Mouse (Mus musculus) neural tube, embryonic 11.5 days (tissue): Measurements from ENCODE around the gene 2210011C24Rik. TPM values are rescaled to one million over a fixed set of nuclear protein-coding genes. Genes with fewer than 3 reads are reported as not detected.

ENCODE experiments used
- ATAC-seq: fragments of 200-750 bp; cut with Nextera tagmentation; 2 replicates; pipeline ENCODE4 v1.8.0; 2017; ENCODE audit warnings: moderate number of reproducible peaks, mild to moderate bottlenecking, moderate TSS enrichment, moderate library complexity; ENCODE audit not compliant: insufficient read depth, low FRiP score, low TSS enrichment
- DNase-seq: peaks from one replicate; pipeline ENCODE4 v3.0.0-alpha.2; 2015; ENCODE audit warnings: low spot score
- H3K27ac ChIP-seq: fragments of 300-500 bp; sonication (generic); 2 replicates; pipeline ENCODE4 v1.5.1; 2014; ENCODE audit warnings: low read depth, mild to moderate bottlenecking, low read length
- H3K27me3 ChIP-seq: fragments of 300-500 bp; sonication (generic); 2 replicates; pipeline ENCODE4 v1.6.1; 2014; ENCODE audit warnings: mild to moderate bottlenecking, low read length, mixed read lengths; ENCODE audit not compliant: control insufficient read depth, insufficient read depth
- H3K36me3 ChIP-seq: fragments of 300-500 bp; sonication (generic); 2 replicates; pipeline ENCODE4 v1.6.1; 2014; ENCODE audit warnings: mild to moderate bottlenecking, low read length, moderate library complexity, mixed read lengths; ENCODE audit not compliant: control insufficient read depth, insufficient read depth
- H3K4me1 ChIP-seq: fragments of 300-500 bp; sonication (generic); 2 replicates; pipeline ENCODE4 v1.6.1; 2014; ENCODE audit warnings: low read length, mixed read lengths; ENCODE audit not compliant: control insufficient read depth, insufficient read depth
- H3K4me2 ChIP-seq: fragments of 300-500 bp; sonication (generic); 2 replicates; pipeline ENCODE4 v1.6.1; 2014; ENCODE audit warnings: low read depth, mild to moderate bottlenecking, moderate library complexity
- H3K4me3 ChIP-seq: fragments of 300-500 bp; sonication (generic); 2 replicates; pipeline ENCODE4 v1.5.1; 2014; ENCODE audit warnings: low read depth, low read length
- H3K9ac ChIP-seq: fragments of 300-500 bp; sonication (generic); 2 replicates; pipeline ENCODE4 v1.6.1; 2014; ENCODE audit warnings: mild to moderate bottlenecking, low read length
- H3K9me3 ChIP-seq: fragments of 300-500 bp; sonication (generic); 2 replicates; pipeline ENCODE4 v1.6.1; 2016; ENCODE audit warnings: low read length; ENCODE audit not compliant: control insufficient read depth
- WGBS: fragments of 180-500 bp; shearing (Covaris S2); extraction: QIAGEN DNeasy Blood & Tissue Kit; methylation state at CpG from one replicate; pipeline ENCODE4 v1.1.7; 2014; 5-methylcytosine and 5-hydroxymethylcytosine counted together
- polyA plus RNA-seq: library from polyadenylated mRNA; unstranded; fragments of >200 nt; fragmentation: Nextera tagmentation; extraction: Ambion mirVana; gene quantifications from 2 replicates; pipeline ENCODE4 v1.2.1, GENCODE M21; 2014

The 2210011C24Rik gene
- polyA plus RNA-seq, 1 experiment from 2014 or later: not detected

DNA sequence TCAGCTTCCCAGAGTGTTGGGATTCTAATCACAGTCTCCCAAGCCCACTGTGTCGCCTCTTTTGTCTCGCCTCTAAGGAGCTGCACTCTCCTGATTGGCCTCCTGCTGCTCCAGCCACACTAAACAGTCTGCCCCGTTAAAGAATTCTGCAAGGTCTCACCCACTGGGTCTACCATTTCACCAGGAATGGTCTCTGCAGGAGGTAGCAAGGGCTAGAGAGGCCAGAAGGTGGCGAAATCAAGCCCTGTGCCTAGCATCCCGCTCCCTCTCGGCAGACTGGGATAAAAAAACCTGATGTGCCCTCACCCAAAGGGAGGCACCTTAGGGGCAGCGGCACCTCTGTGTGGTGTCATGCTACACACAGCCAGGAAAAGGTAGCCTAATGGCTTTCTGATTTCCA, 32.1 kb upstream of the 2210011C24Rik start:
- no peak for ATAC-seq
- no peak overlapping the region for H3K4me2 ChIP-seq

DNA sequence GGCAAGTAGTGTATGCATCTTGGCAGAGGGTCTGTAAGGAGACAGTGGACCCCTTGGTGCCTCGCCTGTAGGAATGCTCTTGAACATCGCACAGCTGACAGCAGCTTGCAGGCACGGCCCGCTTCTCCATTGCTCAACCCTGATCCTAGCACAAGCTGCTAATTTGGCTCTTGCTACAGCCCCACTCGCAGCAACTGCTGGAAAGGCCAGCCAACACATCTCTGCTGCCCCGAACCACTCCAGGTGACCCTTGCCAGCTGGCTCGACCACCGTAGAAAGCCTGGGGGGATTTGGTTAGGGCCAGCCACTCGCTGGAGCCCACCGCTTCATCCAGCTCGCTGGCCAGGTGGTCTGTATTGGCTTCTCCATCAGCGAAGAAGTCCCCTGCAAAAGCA, 31.0 kb upstream of the 2210011C24Rik start:
- 41% methylated on average over 12 of the region's 12 CpGs for WGBS
- DNase-seq (no peak), ATAC-seq (no peak)
- Histone ChIP-seq H3K27ac (no peak overlapping the region), H3K4me1 (peaks cover 8% of the 10 kb centered on the region; the same call in 1 of the 2 replicates), H3K36me3 (no peaks in the 10 kb centered on the region), H3K27me3 (peaks cover 46% of the 10 kb centered on the region), H3K9me3 (no peaks in the 10 kb centered on the region), H3K4me2 (no peak overlapping the region), H3K9ac (no peak overlapping the region), H3K4me3 (no peak overlapping the region)

More for the DNA sequence above, 32.1 kb upstream of the 2210011C24Rik start:
- H3K27me3 ChIP-seq: peaks cover 46% of the 10 kb centered on the region
- no peaks in the 10 kb centered on the region for H3K36me3 ChIP-seq
- no peak for DNase-seq
- 4% methylated on average over 7 of the region's 7 CpGs for WGBS
- no peak overlapping the region for H3K4me3 ChIP-seq
- H3K9ac ChIP-seq: no peak overlapping the region
- H3K27ac ChIP-seq: no peak overlapping the region
- H3K4me1 ChIP-seq: peaks cover 8% of the 10 kb centered on the region; the same call in 1 of the 2 replicates
- no peaks in the 10 kb centered on the region for H3K9me3 ChIP-seq

DNA sequence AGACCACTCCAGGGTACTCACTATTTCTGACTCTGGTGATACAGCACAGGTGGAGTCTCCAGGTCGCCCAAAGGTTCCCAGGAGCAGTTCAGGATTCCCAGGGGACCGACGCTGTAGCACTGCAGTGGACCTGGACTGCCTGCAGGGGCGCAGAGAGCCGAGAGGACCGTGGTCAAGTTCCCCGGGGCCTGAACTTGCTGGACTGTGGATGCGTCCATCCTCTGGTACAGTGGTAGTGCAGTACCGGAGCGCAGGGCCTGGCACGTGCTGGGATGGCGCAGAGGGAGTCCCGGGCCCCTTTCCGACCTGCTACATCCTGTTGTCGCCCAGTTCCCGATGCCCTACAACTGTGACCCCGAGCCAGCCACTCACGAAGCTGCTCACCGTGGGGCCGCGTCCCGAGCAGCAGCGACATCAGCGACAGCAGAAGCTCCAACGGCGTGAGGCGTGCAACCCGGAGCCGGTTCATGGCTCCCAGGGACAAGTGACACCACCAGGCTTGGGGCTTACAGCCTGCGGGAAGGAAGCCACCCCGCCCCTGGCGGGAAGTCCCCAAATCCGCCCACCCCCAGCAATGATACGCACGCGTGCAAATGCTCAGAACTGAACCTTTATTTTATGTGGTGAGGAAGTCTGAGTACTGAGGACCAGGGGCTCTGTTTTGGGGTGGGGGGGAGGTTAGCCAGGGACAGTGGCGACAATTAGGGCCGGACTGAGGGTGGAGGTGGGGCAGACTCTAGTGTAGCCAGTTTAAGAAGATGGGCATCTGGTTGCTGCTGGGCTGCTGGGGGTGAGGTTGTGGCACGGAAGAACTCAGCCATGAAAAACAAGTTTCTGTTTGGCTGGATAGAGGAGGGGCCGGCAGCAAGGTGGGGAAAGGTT, 30.3 kb upstream of the 2210011C24Rik start, which contains the start of gene Il27ra:
Gene Il27ra (minus strand): TSS at position 524 of the 882 bp plus-strand sequence.
- Histone ChIP-seq H3K27ac (no peak within 1 kb of the TSS), H3K36me3 (no peaks in the 10 kb centered on the region), H3K9ac (peak within 1 kb of the TSS; percentile 18; the same call in 1 of the 2 replicates), H3K9me3 (no peaks in the 10 kb centered on the region), H3K4me3 (peak within 1 kb of the TSS; percentile 28), H3K4me1 (peaks cover 8% of the 10 kb centered on the region; the same call in 1 of the 2 replicates), H3K4me2 (peak within 1 kb of the TSS; percentile 53), H3K27me3 (peaks cover 46% of the 10 kb centered on the region)
- DNase-seq: peak; percentile 76
- 3% methylated on average over 40 of the region's 40 CpGs for WGBS
- ATAC-seq: peak; percentile 41; the same call in 1 of the 2 replicates

DNA sequence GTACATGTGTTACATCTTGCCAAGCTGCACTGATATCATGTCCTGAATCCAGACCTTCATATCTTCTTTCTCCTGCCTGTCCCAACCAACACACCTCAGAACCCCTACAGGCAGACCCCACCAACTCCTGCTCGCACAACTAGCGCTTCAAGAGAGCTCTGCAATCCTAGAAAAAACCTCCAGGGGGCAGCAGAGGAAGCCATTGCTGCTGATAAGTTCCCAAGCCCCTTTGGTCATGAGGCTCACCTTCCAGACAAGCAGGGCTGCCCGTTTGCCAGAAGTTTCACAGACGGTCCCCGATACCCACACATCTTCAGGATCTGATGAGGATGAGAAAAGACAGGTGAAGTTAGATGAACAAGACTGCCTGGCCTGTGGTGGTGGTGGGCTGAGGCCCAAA, 27.1 kb upstream of the 2210011C24Rik start:
- ATAC-seq (no peak), DNase-seq (peak; percentile 85)
- Histone ChIP-seq H3K9me3 (no peaks in the 10 kb centered on the region), H3K4me3 (no peak overlapping the region), H3K27me3 (peaks cover 31% of the 10 kb centered on the region), H3K36me3 (no peaks in the 10 kb centered on the region), H3K4me2 (no peak overlapping the region), H3K9ac (no peak overlapping the region), H3K27ac (no peak overlapping the region), H3K4me1 (peaks cover 5% of the 10 kb centered on the region; the same call in 1 of the 2 replicates)
- 10% methylated on average over 5 of the region's 5 CpGs for WGBS

DNA sequence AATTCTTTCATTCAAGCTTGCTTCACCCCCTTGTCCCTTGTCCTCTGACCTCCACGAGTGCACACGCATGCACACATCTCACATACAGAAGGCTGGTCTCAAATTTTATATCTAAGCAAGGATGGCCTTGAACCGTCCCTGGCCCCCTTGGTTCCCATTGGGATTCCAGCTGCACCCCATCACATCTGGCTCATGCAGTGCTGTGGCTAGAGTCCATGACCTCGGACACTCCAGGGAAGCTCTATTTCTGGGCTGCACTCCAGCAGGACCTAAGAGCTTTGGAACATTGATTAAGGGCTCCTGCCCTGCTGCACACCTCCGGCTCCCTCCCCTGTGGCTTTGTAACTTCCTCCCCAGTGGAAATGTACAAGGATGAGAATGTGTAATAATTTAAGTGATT, 26.0 kb upstream of the 2210011C24Rik start:
- no peaks in the 10 kb centered on the region for H3K36me3 ChIP-seq
- ATAC-seq (no peak), DNase-seq (no peak)
- H3K27me3 ChIP-seq: peaks cover 21% of the 10 kb centered on the region
- no peak overlapping the region for H3K9ac ChIP-seq
- no peak overlapping the region for H3K4me2 ChIP-seq
- 80% methylated on average over 5 of the region's 5 CpGs for WGBS
- no peak overlapping the region for H3K4me3 ChIP-seq
- no peaks in the 10 kb centered on the region for H3K9me3 ChIP-seq
- no peak overlapping the region for H3K27ac ChIP-seq
- peaks cover 5% of the 10 kb centered on the region; the same call in 1 of the 2 replicates for H3K4me1 ChIP-seq

DNA sequence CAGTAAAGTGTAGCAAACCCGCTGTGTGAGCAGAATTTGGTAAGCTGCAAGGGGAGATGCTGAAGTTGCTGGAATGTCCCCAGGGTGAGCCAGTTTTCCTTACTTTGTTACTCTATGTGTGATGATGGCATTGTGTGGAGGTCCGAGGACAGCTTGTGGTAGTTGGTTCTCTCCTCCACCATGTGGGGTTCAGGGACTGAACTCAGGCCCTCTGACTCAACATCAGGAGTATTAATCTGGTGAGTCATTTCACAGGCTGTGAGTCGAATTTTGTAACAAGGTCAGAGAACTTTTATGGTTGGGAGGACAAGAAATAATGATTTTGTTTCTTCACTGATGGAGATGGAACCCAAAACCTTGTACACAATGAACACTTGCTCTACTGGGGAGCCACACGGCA, 20.8 kb upstream of the 2210011C24Rik start:
- DNase-seq: no peak
- WGBS: 76% methylated on average over 4 of the region's 4 CpGs
- H3K27me3 ChIP-seq: 0 out of 2 replicates have a peak, but pooled peaks cover 6% of the 10 kb centered on the region
- no peak for ATAC-seq
- no peak overlapping the region for H3K4me2 ChIP-seq
- no peaks in the 10 kb centered on the region for H3K36me3 ChIP-seq
- H3K4me1 ChIP-seq: no peaks in the 10 kb centered on the region
- H3K9ac ChIP-seq: no peak overlapping the region
- no peak overlapping the region for H3K4me3 ChIP-seq
- no peaks in the 10 kb centered on the region for H3K9me3 ChIP-seq
- no peak overlapping the region for H3K27ac ChIP-seq

DNA sequence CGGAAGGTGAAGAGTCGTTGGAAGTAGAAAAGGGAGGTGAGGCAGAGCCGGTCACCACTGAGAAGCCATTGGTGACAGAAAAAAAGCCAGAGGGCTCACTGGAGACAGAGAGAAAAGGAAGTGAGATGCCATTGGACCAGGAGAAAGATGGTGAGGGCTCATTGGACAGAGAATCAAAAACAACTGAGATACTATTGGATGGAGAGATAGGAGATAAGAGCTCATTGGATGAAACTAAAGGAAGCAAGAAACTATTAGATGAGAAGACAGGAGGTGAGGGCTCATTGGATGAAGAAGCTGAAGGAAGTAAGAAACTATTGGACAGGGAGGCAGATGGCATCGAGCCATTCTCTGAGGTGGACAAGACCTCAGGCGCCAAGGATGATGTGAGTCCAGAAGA, 17.3 kb upstream of the 2210011C24Rik start:
- peaks cover 28% of the 10 kb centered on the region for H3K27me3 ChIP-seq

DNA sequence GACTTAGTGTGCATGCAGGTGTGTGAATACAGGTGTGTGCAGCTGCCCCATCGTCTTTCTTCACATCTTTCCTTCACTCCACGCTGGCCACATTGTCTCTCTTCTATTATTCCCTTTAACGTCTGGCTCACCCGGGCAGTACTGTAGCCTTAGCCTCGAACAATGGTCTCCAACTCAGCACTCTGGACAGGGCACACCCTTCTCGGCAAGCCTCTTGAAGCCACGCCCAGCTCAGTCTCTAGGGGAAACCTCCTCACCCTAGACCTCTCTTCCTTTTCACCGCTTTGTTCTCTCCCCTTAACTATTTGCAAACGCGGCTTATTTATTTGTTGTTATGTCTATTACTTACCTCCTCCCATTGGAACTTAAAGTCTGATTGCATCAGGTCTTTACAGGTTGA, 15.5 kb upstream of the 2210011C24Rik start:
- H3K36me3 ChIP-seq: no peaks in the 10 kb centered on the region
- ATAC-seq: no peak
- no peaks in the 10 kb centered on the region for H3K4me1 ChIP-seq
- no peak for DNase-seq
- peaks cover 28% of the 10 kb centered on the region for H3K27me3 ChIP-seq
- no peak overlapping the region for H3K4me3 ChIP-seq
- H3K9me3 ChIP-seq: no peaks in the 10 kb centered on the region
- H3K4me2 ChIP-seq: no peak overlapping the region
- H3K9ac ChIP-seq: no peak overlapping the region
- WGBS: 11% methylated on average over 10 of the region's 10 CpGs
- no peak overlapping the region for H3K27ac ChIP-seq

More for the DNA sequence above, 17.3 kb upstream of the 2210011C24Rik start:
- H3K9ac ChIP-seq: no peak overlapping the region
- 88% methylated on average over 5 of the region's 5 CpGs for WGBS
- no peak overlapping the region for H3K4me2 ChIP-seq
- no peaks in the 10 kb centered on the region for H3K4me1 ChIP-seq
- no peaks in the 10 kb centered on the region for H3K9me3 ChIP-seq
- H3K27ac ChIP-seq: no peak overlapping the region
- H3K36me3 ChIP-seq: no peaks in the 10 kb centered on the region
- H3K4me3 ChIP-seq: no peak overlapping the region
- ATAC-seq (no peak), DNase-seq (no peak)
